ENCODE assay signal across 19 mouse cellular contexts in the genomic region with DNA sequence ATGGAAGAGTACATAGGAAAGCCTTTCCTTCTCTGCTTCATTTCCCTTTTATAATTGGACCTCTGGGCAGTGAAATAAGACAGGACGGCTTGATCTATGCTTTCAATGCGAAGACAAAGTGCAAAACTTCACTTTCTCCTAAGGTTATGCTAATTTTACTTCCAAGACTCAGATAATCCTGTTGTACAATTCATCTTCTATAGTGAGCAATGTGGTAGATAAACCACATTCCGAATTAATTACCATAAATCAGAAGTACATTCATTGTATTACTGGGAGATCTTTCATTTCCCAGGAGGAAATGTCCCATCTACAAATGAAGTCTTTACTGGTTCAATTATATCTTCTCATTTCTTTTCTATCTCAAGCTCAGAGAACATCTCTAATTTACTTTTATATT.
DNase-seq lines count a peak whose midpoint lies in the region; ATAC-seq and TF ChIP-seq lines count a peak whose summit lies in the region.
"Had no signal": no experiment of that assay in that cellular context is flagged by ENCODE, and none has a peak within 500 bp of the region (broad histone marks: within the 10 kb centered on the region; RNA-seq: fewer than 3 reads in every experiment).

No protein-coding gene starts in this region.

- H3K27ac ChIP-seq in midbrain, embryonic 11.5 days (ENCODE audit: low read depth, low read length): no peak overlapping the region
- no peak overlapping the region for H3K27ac ChIP-seq in midbrain, embryonic 14.5 days (replicated peaks; ENCODE audit: low read depth, low read length)
- no peak overlapping the region for H3K27ac ChIP-seq in midbrain, embryonic 12.5 days (replicated peaks)
- H3K27ac ChIP-seq in midbrain, postnatal 0 days (ENCODE audit: low read depth, low read length): no peak overlapping the region

- no peaks in the 10 kb centered on the region for H3K36me3 ChIP-seq in midbrain, embryonic 11.5 days (ENCODE audit: control insufficient read depth, insufficient read depth, low read length)
- H3K36me3 ChIP-seq in midbrain, embryonic 14.5 days (ENCODE audit: control insufficient read depth, insufficient read depth, low read length): no peaks in the 10 kb centered on the region
- no peaks in the 10 kb centered on the region for H3K36me3 ChIP-seq in midbrain, embryonic 12.5 days
- H3K36me3 ChIP-seq in midbrain, postnatal 0 days (ENCODE audit: insufficient read depth, low read length): no peaks in the 10 kb centered on the region
- H3K36me3 ChIP-seq: G1E had no signal

- 52% methylated on average over 3 of the region's 3 CpGs for WGBS in midbrain, embryonic 11.5 days
- 34% methylated on average over 3 of the region's 3 CpGs for WGBS in midbrain, embryonic 14.5 days
- WGBS in midbrain, embryonic 12.5 days: 50% methylated on average over 3 of the region's 3 CpGs
- 42% methylated on average over 3 of the region's 3 CpGs for WGBS in midbrain, postnatal 0 days

- H3K27me3 ChIP-seq in midbrain, embryonic 11.5 days (ENCODE audit: control insufficient read depth, insufficient read depth, low read length): no peaks in the 10 kb centered on the region
- no peaks in the 10 kb centered on the region for H3K27me3 ChIP-seq in midbrain, embryonic 14.5 days (ENCODE audit: control insufficient read depth, insufficient read depth, low read length)
- H3K27me3 ChIP-seq in midbrain, embryonic 12.5 days: no peaks in the 10 kb centered on the region
- H3K27me3 ChIP-seq in midbrain, postnatal 0 days (ENCODE audit: insufficient read depth, low read length): no peaks in the 10 kb centered on the region
- H3K27me3 ChIP-seq: CH12.LX, Patski had no signal

- no peaks in the 10 kb centered on the region for H3K9me3 ChIP-seq in midbrain, embryonic 11.5 days (ENCODE audit: control insufficient read depth, low read length)
- 0 out of 2 replicates have a peak, but pooled peaks cover 3% of the 10 kb centered on the region for H3K9me3 ChIP-seq in midbrain, embryonic 14.5 days (ENCODE audit: control insufficient read depth, low read length)
- H3K9me3 ChIP-seq in midbrain, embryonic 12.5 days: no peaks in the 10 kb centered on the region
- no peaks in the 10 kb centered on the region for H3K9me3 ChIP-seq in midbrain, postnatal 0 days (ENCODE audit: low read length)
- H3K9me3 ChIP-seq: G1E had no signal

- H3K9ac ChIP-seq in midbrain, embryonic 11.5 days (ENCODE audit: low read length): no peak overlapping the region
- no peak overlapping the region for H3K9ac ChIP-seq in midbrain, embryonic 14.5 days (replicated peaks; ENCODE audit: low read length)
- no peak overlapping the region for H3K9ac ChIP-seq in midbrain, embryonic 12.5 days (replicated peaks)
- H3K9ac ChIP-seq in midbrain, postnatal 0 days (replicated peaks; ENCODE audit: low read length, poor library complexity, severe bottlenecking): no peak overlapping the region

- peak; percentile 52; the same call in 1 of the 2 replicates for ATAC-seq in midbrain, embryonic 11.5 days (ENCODE audit: low FRiP score)
- ATAC-seq in midbrain, embryonic 14.5 days (ENCODE audit: low FRiP score, low TSS enrichment): no peak
- ATAC-seq in midbrain, embryonic 12.5 days (ENCODE audit: low FRiP score, low read depth): peak; percentile 62
- ATAC-seq in midbrain, postnatal 0 days (ENCODE audit: low FRiP score): no peak
- ATAC-seq: activated CD4-positive, CD25-positive, alpha-beta regulatory T cell, adult 4 months; CD4-positive, CD25-positive, alpha-beta regulatory T cell, adult 4 months; Patski had no signal

- DNase-seq in midbrain, embryonic 11.5 days (ENCODE audit: low spot score, missing footprints): no peak
- no peak for DNase-seq in midbrain, embryonic 14.5 days
- no peak for DNase-seq in midbrain, postnatal 0 days (ENCODE audit: low spot score)
- DNase-seq: adrenal gland, adult 2 months; adrenal gland, adult 8-10 months; adrenal gland, postnatal 10 days; adrenal gland, postnatal 14 days; adrenal gland, postnatal 25 days; adrenal gland, postnatal 36 days; B cell, adult 2 months; cerebellum, adult 11 months; cerebellum, adult 11-12 months; cerebellum, adult 18-20 months had no signal

- H3K4me1 ChIP-seq in midbrain, embryonic 11.5 days (ENCODE audit: control insufficient read depth, insufficient read depth, low read length): no peaks in the 10 kb centered on the region
- H3K4me1 ChIP-seq in midbrain, embryonic 14.5 days (ENCODE audit: control insufficient read depth, insufficient read depth, low read length): no peaks in the 10 kb centered on the region
- H3K4me1 ChIP-seq in midbrain, embryonic 12.5 days: no peaks in the 10 kb centered on the region
- H3K4me1 ChIP-seq in midbrain, postnatal 0 days (ENCODE audit: insufficient read depth, low read length): no peaks in the 10 kb centered on the region

- no peak for TF ChIP-seq CTCF in midbrain, postnatal 0 days (IDR thresholded peaks at IDR 0.05)

- H3K4me3 ChIP-seq in midbrain, embryonic 11.5 days (ENCODE audit: low read depth, low read length): no peak overlapping the region
- H3K4me3 ChIP-seq in midbrain, embryonic 14.5 days (replicated peaks; ENCODE audit: low read depth, low read length): no peak overlapping the region
- no peak overlapping the region for H3K4me3 ChIP-seq in midbrain, embryonic 12.5 days
- no peak overlapping the region for H3K4me3 ChIP-seq in midbrain, postnatal 0 days (ENCODE audit: low read depth, low read length)

- no peak overlapping the region for H3K4me2 ChIP-seq in midbrain, embryonic 11.5 days
- H3K4me2 ChIP-seq in midbrain, embryonic 14.5 days (ENCODE audit: low read length): no peak overlapping the region
- no peak overlapping the region for H3K4me2 ChIP-seq in midbrain, embryonic 12.5 days (replicated peaks)
- H3K4me2 ChIP-seq in midbrain, postnatal 0 days (ENCODE audit: low read depth, low read length, poor library complexity, severe bottlenecking): no peak overlapping the region

Comparison
In these comparisons a context has a peak if more than half of its experiments do, and no peak if none do; other contexts are left out.
1. ATAC-seq: peak in midbrain, embryonic 11.5 days (single experiment) and midbrain, embryonic 12.5 days (single experiment); none in midbrain, embryonic 14.5 days (single experiment) and midbrain, postnatal 0 days (single experiment).